Mouse (Mus musculus): Measurements from ENCODE around the gene Ube2v1. TPM values are rescaled to one million over a fixed set of nuclear protein-coding genes. Genes with fewer than 3 reads are reported as not detected.
"Not testable (repeated sequence)": the region's sequence is repeated elsewhere in the genome, so short reads cannot be mapped to it uniquely, and the experiment has no call there.

Ube2v1 gene
- total RNA-seq, 2 experiments from 2014 or later, result 160 to 167 TPM

GRCm38 (mm10) chr2:167625670-167626069 is 6.2 kb downstream of the Ube2v1 start:
- intact Hi-C loops (cut with DNase I), result no loop called here
- DNase-seq, result no peak

- DNase-seq, result no peak
- intact Hi-C loops (cut with DNase I), result no loop called here
Measured at GRCm38 (mm10) chr2:167624368-167625075, 7.4 kb downstream of the Ube2v1 start.

GRCm38 (mm10) chr2:167622965-167623364 is 8.9 kb downstream of the Ube2v1 start:
- DNase-seq, result no peak
- intact Hi-C loops (cut with DNase I), result no loop called here

GRCm38 (mm10) chr2:167622352-167622751 is 9.5 kb downstream of the Ube2v1 start:
- intact Hi-C loops (cut with DNase I), result no loop called here
- DNase-seq, result no peak

GRCm38 (mm10) chr2:167621255-167622087 is 10.4 kb downstream of the Ube2v1 start:
- intact Hi-C loops (cut with DNase I), result no loop called here
- no peak for DNase-seq

- intact Hi-C loops (cut with DNase I), result no loop called here
Measured at GRCm38 (mm10) chr2:167617472-167617871, 14.4 kb downstream of the Ube2v1 start.

GRCm38 (mm10) chr2:167617034-167617433 is 14.9 kb downstream of the Ube2v1 start:
- intact Hi-C loops (cut with DNase I), result no loop called here
- DNase-seq, result no peak

More at GRCm38 (mm10) chr2:167617472-167617871, 14.4 kb downstream of the Ube2v1 start:
- DNase-seq, result no peak

GRCm38 (mm10) chr2:167613335-167613734 is 18.6 kb downstream of the Ube2v1 start:
- DNase-seq; intact Hi-C loops (cut with DNase I): not testable (repeated sequence)

GRCm38 (mm10) chr2:167612122-167612521 is 19.8 kb downstream of the Ube2v1 start:
- no peak for DNase-seq
- intact Hi-C loops (cut with DNase I), result no loop called here

- DNase-seq, result no peak
- intact Hi-C loops (cut with DNase I), result no loop called here
Measured at GRCm38 (mm10) chr2:167611287-167611686, 20.6 kb downstream of the Ube2v1 start.

GRCm38 (mm10) chr2:167606745-167607123 is 25.2 kb downstream of the Ube2v1 start:
- intact Hi-C loops (cut with DNase I), result no loop called here
- DNase-seq, result no peak

- intact Hi-C loops (cut with DNase I), result loop anchor here (1.0 kb wide), 1 partner anchor 69 kb away; no protein-coding TSS in a partner anchor
Measured at GRCm38 (mm10) chr2:167605817-167606744, 25.8 kb downstream of the Ube2v1 start.

GRCm38 (mm10) chr2:167605178-167605794 is 26.6 kb downstream of the Ube2v1 start:
- peak; percentile 88 to 89 for DNase-seq

More at GRCm38 (mm10) chr2:167605817-167606744, 25.8 kb downstream of the Ube2v1 start:
- no peak for DNase-seq

GRCm38 (mm10) chr2:167602978-167603377 is 28.9 kb downstream of the Ube2v1 start:
- intact Hi-C loops (cut with DNase I), result no loop called here
- DNase-seq, result no peak

More at GRCm38 (mm10) chr2:167605178-167605794, 26.6 kb downstream of the Ube2v1 start:
- intact Hi-C loops (cut with DNase I), result loop anchor here (1.0 kb wide), 1 partner anchor 68 kb away; no protein-coding TSS in a partner anchor

- intact Hi-C loops (cut with DNase I), result no loop called here
- DNase-seq, result no peak
Measured at GRCm38 (mm10) chr2:167602364-167602763, 29.5 kb downstream of the Ube2v1 start.

GRCm38 (mm10) chr2:167600481-167600995 is 31.4 kb downstream of the Ube2v1 start:
- intact Hi-C loops (cut with DNase I), result no loop called here
- DNase-seq, result no peak

GRCm38 (mm10) chr2:167599917-167600316 is 32.0 kb downstream of the Ube2v1 start:
- intact Hi-C loops (cut with DNase I), result no loop called here
- DNase-seq, result no peak

GRCm38 (mm10) chr2:167599195-167599594 is 32.7 kb downstream of the Ube2v1 start:
- intact Hi-C loops (cut with DNase I), result no loop called here
- DNase-seq, result no peak

- intact Hi-C loops (cut with DNase I), result no loop called here
- no peak for DNase-seq
Measured at GRCm38 (mm10) chr2:167597492-167598186, 34.3 kb downstream of the Ube2v1 start.

Measured in gastrocnemius, postnatal 36 days (tissue).